Mouse (Mus musculus) MEL (cell line): Measurements from ENCODE around the gene Masp1.

ENCODE experiments used
- BHLHE40 ChIP-seq: IDR thresholded peaks from 2 replicates; pipeline ENCODE4 v1.6.1; 2012; ENCODE audit warnings: low read depth, mild to moderate bottlenecking, inconsistent platforms, low read length, improper control_type of control experiment, borderline replicate concordance
- CTCF ChIP-seq, 3 experiments: IDR thresholded peaks in 2 of 3; conservative IDR thresholded peaks in 1 of 3; 2 replicates each; pipeline ENCODE4 v1.5.1; 2011 to 2012; ENCODE audit warnings: low read length in 3 of 3, low read depth in 2 of 3, mild to moderate bottlenecking in 2 of 3, improper control_type of control experiment in 1 of 3, inconsistent platforms in 1 of 3, mixed read lengths in 1 of 3, moderate library complexity in 1 of 3; ENCODE audit not compliant: control insufficient read depth in 1 of 3, insufficient read depth in 1 of 3, poor library complexity in 1 of 3, severe bottlenecking in 1 of 3
- GATA1 ChIP-seq: IDR thresholded peaks from 2 replicates; pipeline ENCODE4 v1.6.1; 2011; ENCODE audit warnings: low read depth, low read length, improper control_type of control experiment
- POLR2A ChIP-seq, 2 experiments: IDR thresholded peaks; 2 replicates each; pipeline ENCODE4 v1.6.1; 2011 to 2012; ENCODE audit warnings: low read length in 2 of 2, mild to moderate bottlenecking in 2 of 2, control low read depth in 1 of 2, improper control_type of control experiment in 1 of 2, low read depth in 1 of 2, moderate library complexity in 1 of 2; ENCODE audit not compliant: control insufficient read depth in 1 of 2, insufficient read depth in 1 of 2, poor library complexity in 1 of 2
- SIN3A ChIP-seq: IDR thresholded peaks from 2 replicates; pipeline ENCODE4 v1.6.1; 2012; ENCODE audit warnings: low read length, improper control_type of control experiment, inconsistent platforms
- SMC3 ChIP-seq: IDR thresholded peaks from 2 replicates; pipeline ENCODE4 v1.6.1; 2011; ENCODE audit warnings: low read depth, low read length, improper control_type of control experiment
- TAL1 ChIP-seq: IDR thresholded peaks from 2 replicates; pipeline ENCODE4 v1.6.1; 2012; ENCODE audit warnings: mild to moderate bottlenecking, inconsistent platforms, low read length, moderate library complexity, mixed read lengths
- ZC3H11A ChIP-seq: IDR thresholded peaks from 2 replicates; pipeline ENCODE4 v1.6.1; 2012; ENCODE audit warnings: low read depth, mild to moderate bottlenecking, inconsistent platforms, low read length, improper control_type of control experiment
- ZMIZ1 ChIP-seq: IDR thresholded peaks from 2 replicates; pipeline ENCODE4 v1.6.1; 2012; ENCODE audit warnings: low read depth, mild to moderate bottlenecking, inconsistent platforms, low read length, improper control_type of control experiment, moderate library complexity

- no peak for TF ChIP-seq POLR2A (IDR thresholded peaks at IDR 0.05; ENCODE audit: control insufficient read depth in 1 of 2, insufficient read depth in 1 of 2, low read depth in 1 of 2, low read length in 2 of 2, poor library complexity in 1 of 2)
- no peak for TF ChIP-seq SIN3A
- no peak for TF ChIP-seq CTCF (IDR thresholded peaks at IDR 0.05 in 2 of 3, conservative IDR thresholded peaks at IDR 0.05 in 1 of 3; ENCODE audit: control insufficient read depth in 1 of 3, insufficient read depth in 1 of 3, low read depth in 2 of 3, low read length in 3 of 3, poor library complexity in 1 of 3, severe bottlenecking in 1 of 3)
- TF ChIP-seq ZMIZ1 = no peak
- no peak for TF ChIP-seq ZC3H11A
- TF ChIP-seq TAL1 = no peak
- TF ChIP-seq GATA1 = no peak
- TF ChIP-seq SMC3 = no peak
- TF ChIP-seq BHLHE40 = no peak
Observed at GRCm38 (mm10) chr16:23522081-23522480, 1.5 kb upstream of the Masp1 start.
